Mouse (Mus musculus) MEL (cell line): Measurements from ENCODE around the gene Zscan12. TPM values are rescaled to one million over a fixed set of nuclear protein-coding genes. Genes with fewer than 3 reads are reported as not detected.
A peak's percentile ranks its signal among the peaks of the same experiment; 100 is the strongest.

Experiments used
- DNase-seq: peaks from one replicate; pipeline ENCODE4 v3.0.0; 2011; ENCODE audit warnings: low read depth, low spot score
- H3K27ac ChIP-seq: 2 replicates; pipeline ENCODE4 v1.5.1; 2012; ENCODE audit warnings: low read depth, mild to moderate bottlenecking, control low read depth, low read length, moderate library complexity; ENCODE audit not compliant: control insufficient read depth
- H3K27me3 ChIP-seq, 2 experiments: fragments of 150-350 bp in 1 of 2; sonication (generic) in 1 of 2; 2 replicates each; pipeline ENCODE4 v1.6.1; 2012; ENCODE audit warnings: low read length in 2 of 2, mild to moderate bottlenecking in 2 of 2, improper control_type of control experiment in 1 of 2, moderate library complexity in 1 of 2; ENCODE audit not compliant: insufficient read depth in 2 of 2, control insufficient read depth in 1 of 2
- H3K36me3 ChIP-seq, 2 experiments: 2 replicates each; pipeline ENCODE4 v1.6.1; 2012 to 2014; ENCODE audit warnings: low read length in 2 of 2, improper control_type of control experiment in 1 of 2, inconsistent platforms in 1 of 2, mild to moderate bottlenecking in 1 of 2; ENCODE audit not compliant: insufficient read depth in 2 of 2, control insufficient read depth in 1 of 2
- H3K4me1 ChIP-seq, 2 experiments: fragments of 150-350 bp in 1 of 2; sonication (generic) in 1 of 2; 2 replicates each; pipeline ENCODE4 v1.6.1; 2012; ENCODE audit warnings: low read length in 2 of 2, improper control_type of control experiment in 1 of 2, mild to moderate bottlenecking in 1 of 2; ENCODE audit not compliant: insufficient read depth in 2 of 2, control insufficient read depth in 1 of 2
- H3K4me3 ChIP-seq, 2 experiments: fragments of 150-350 bp in 1 of 2; sonication (generic) in 1 of 2; 2 replicates each; pipeline ENCODE4 v1.5.1; 2012; ENCODE audit warnings: low read depth in 2 of 2, low read length in 2 of 2, mild to moderate bottlenecking in 2 of 2, moderate library complexity in 2 of 2, control low read depth in 1 of 2, improper control_type of control experiment in 1 of 2; ENCODE audit not compliant: control insufficient read depth in 1 of 2, insufficient read depth in 1 of 2
- H3K79me2 ChIP-seq: 2 replicates; pipeline ENCODE4 v1.6.1; 2012; ENCODE audit warnings: mild to moderate bottlenecking, low read length, moderate library complexity; ENCODE audit not compliant: control insufficient read depth, poor library complexity, insufficient read depth
- H3K9ac ChIP-seq: 2 replicates; pipeline ENCODE4 v1.6.1; 2012; ENCODE audit warnings: low read depth, mild to moderate bottlenecking, control low read depth, low read length, moderate library complexity; ENCODE audit not compliant: control insufficient read depth, poor library complexity, severe bottlenecking
- H3K9me3 ChIP-seq: fragments of 150-350 bp; sonication (generic); replicated peaks from 2 replicates; pipeline ENCODE4 v1.6.1; 2012; ENCODE audit warnings: mild to moderate bottlenecking, low read length, improper control_type of control experiment, moderate library complexity; ENCODE audit not compliant: insufficient read depth
- BHLHE40 ChIP-seq: IDR thresholded peaks from 2 replicates; pipeline ENCODE4 v1.6.1; 2012; ENCODE audit warnings: low read depth, mild to moderate bottlenecking, inconsistent platforms, low read length, improper control_type of control experiment, borderline replicate concordance
- CHD2 ChIP-seq: IDR thresholded peaks from 2 replicates; pipeline ENCODE4 v1.6.1; 2011; ENCODE audit warnings: low read length, improper control_type of control experiment
- CTCF ChIP-seq, 3 experiments: IDR thresholded peaks in 2 of 3; conservative IDR thresholded peaks in 1 of 3; 2 replicates each; pipeline ENCODE4 v1.5.1; 2011 to 2012; ENCODE audit warnings: low read length in 3 of 3, low read depth in 2 of 3, mild to moderate bottlenecking in 2 of 3, improper control_type of control experiment in 1 of 3, inconsistent platforms in 1 of 3, mixed read lengths in 1 of 3, moderate library complexity in 1 of 3; ENCODE audit not compliant: control insufficient read depth in 1 of 3, insufficient read depth in 1 of 3, poor library complexity in 1 of 3, severe bottlenecking in 1 of 3
- E2F4 ChIP-seq: IDR thresholded peaks from 2 replicates; pipeline ENCODE4 v1.6.1; 2011; ENCODE audit warnings: low read depth, low read length, improper control_type of control experiment, borderline replicate concordance
- ELF1 ChIP-seq: IDR thresholded peaks from 2 replicates; pipeline ENCODE4 v1.6.1; 2014; ENCODE audit warnings: low read depth, mild to moderate bottlenecking, inconsistent platforms, low read length, improper control_type of control experiment, moderate library complexity
- ETS1 ChIP-seq: IDR thresholded peaks from 2 replicates; pipeline ENCODE4 v1.6.1; 2012; ENCODE audit warnings: low read depth, mild to moderate bottlenecking, inconsistent platforms, low read length, improper control_type of control experiment, moderate library complexity
- GABPA ChIP-seq: IDR thresholded peaks from 2 replicates; pipeline ENCODE4 v1.6.1; 2012; ENCODE audit warnings: low read depth, mild to moderate bottlenecking, inconsistent platforms, low read length, improper control_type of control experiment, moderate library complexity
- HCFC1 ChIP-seq: IDR thresholded peaks from 2 replicates; pipeline ENCODE4 v1.6.1; 2012; ENCODE audit warnings: low read depth, mild to moderate bottlenecking, inconsistent platforms, low read length, improper control_type of control experiment, moderate library complexity
- KAT2A ChIP-seq: conservative IDR thresholded peaks from 2 replicates; pipeline ENCODE4 v1.6.1; 2012; ENCODE audit warnings: low read depth, low read length, improper control_type of control experiment, inconsistent platforms
- MAFK ChIP-seq: IDR thresholded peaks from 2 replicates; pipeline ENCODE4 v1.6.1; 2011; ENCODE audit warnings: low read depth, mild to moderate bottlenecking, low read length, improper control_type of control experiment, borderline replicate concordance
- MAZ ChIP-seq: IDR thresholded peaks from 2 replicates; pipeline ENCODE4 v1.6.1; 2012; ENCODE audit warnings: low read depth, mild to moderate bottlenecking, inconsistent platforms, low read length, improper control_type of control experiment
- MEF2A ChIP-seq: IDR thresholded peaks from 2 replicates; pipeline ENCODE4 v1.6.1; 2014; ENCODE audit warnings: low read depth, mild to moderate bottlenecking, inconsistent platforms, low read length, improper control_type of control experiment; ENCODE audit not compliant: poor library complexity, insufficient replicate concordance, severe bottlenecking; ENCODE audit errors: extremely low read depth
- MXI1 ChIP-seq: IDR thresholded peaks from 2 replicates; pipeline ENCODE4 v1.6.1; 2011; ENCODE audit warnings: mild to moderate bottlenecking, low read depth, low read length, improper control_type of control experiment
- MYC ChIP-seq: IDR thresholded peaks from 2 replicates; pipeline ENCODE4 v1.6.1; 2011; ENCODE audit warnings: low read depth, mild to moderate bottlenecking, low read length, improper control_type of control experiment, moderate library complexity
- NELFE ChIP-seq: IDR thresholded peaks from 2 replicates; pipeline ENCODE4 v1.6.1; 2011; ENCODE audit warnings: low read depth, low read length, improper control_type of control experiment
- POLR2A ChIP-seq, 2 experiments: IDR thresholded peaks; 2 replicates each; pipeline ENCODE4 v1.6.1; 2011 to 2012; ENCODE audit warnings: low read length in 2 of 2, mild to moderate bottlenecking in 2 of 2, control low read depth in 1 of 2, improper control_type of control experiment in 1 of 2, low read depth in 1 of 2, moderate library complexity in 1 of 2; ENCODE audit not compliant: control insufficient read depth in 1 of 2, insufficient read depth in 1 of 2, poor library complexity in 1 of 2
- POLR2AphosphoS2 ChIP-seq: IDR thresholded peaks from 2 replicates; pipeline ENCODE4 v1.6.1; 2011; ENCODE audit warnings: low read length, improper control_type of control experiment
- RAD21 ChIP-seq: IDR thresholded peaks from 2 replicates; pipeline ENCODE4 v1.6.1; 2011; ENCODE audit warnings: mild to moderate bottlenecking, low read depth, low read length, improper control_type of control experiment
- RCOR1 ChIP-seq: IDR thresholded peaks from 2 replicates; pipeline ENCODE4 v1.6.1; 2012; ENCODE audit warnings: low read depth, mild to moderate bottlenecking, inconsistent platforms, low read length, improper control_type of control experiment
- SIN3A ChIP-seq: IDR thresholded peaks from 2 replicates; pipeline ENCODE4 v1.6.1; 2012; ENCODE audit warnings: low read length, improper control_type of control experiment, inconsistent platforms
- TAL1 ChIP-seq: IDR thresholded peaks from 2 replicates; pipeline ENCODE4 v1.6.1; 2012; ENCODE audit warnings: mild to moderate bottlenecking, inconsistent platforms, low read length, moderate library complexity, mixed read lengths
- TBP ChIP-seq: IDR thresholded peaks from 2 replicates; pipeline ENCODE4 v1.8.0; 2011; ENCODE audit warnings: low read depth, low read length, improper control_type of control experiment
- UBTF ChIP-seq: IDR thresholded peaks from 2 replicates; pipeline ENCODE4 v1.6.1; 2012; ENCODE audit warnings: low read depth, mild to moderate bottlenecking, inconsistent platforms, low read length, improper control_type of control experiment, moderate library complexity, borderline replicate concordance; ENCODE audit not compliant: insufficient read depth
- USF2 ChIP-seq, 2 experiments: IDR thresholded peaks; 2 replicates each; pipeline ENCODE4 v1.6.1; 2011 to 2012; ENCODE audit warnings: improper control_type of control experiment in 2 of 2, low read length in 2 of 2, borderline replicate concordance in 1 of 2, inconsistent platforms in 1 of 2, low read depth in 1 of 2, mild to moderate bottlenecking in 1 of 2; ENCODE audit not compliant: insufficient read depth in 1 of 2
- ZC3H11A ChIP-seq: IDR thresholded peaks from 2 replicates; pipeline ENCODE4 v1.6.1; 2012; ENCODE audit warnings: low read depth, mild to moderate bottlenecking, inconsistent platforms, low read length, improper control_type of control experiment
- ZKSCAN1 ChIP-seq: IDR thresholded peaks from 2 replicates; pipeline ENCODE4 v1.6.1; 2012; ENCODE audit warnings: low read depth, mild to moderate bottlenecking, inconsistent platforms, low read length, improper control_type of control experiment, moderate library complexity
- ZNF384 ChIP-seq: IDR thresholded peaks from 2 replicates; pipeline ENCODE4 v1.6.1; 2012; ENCODE audit warnings: low read depth, mild to moderate bottlenecking, inconsistent platforms, low read length, improper control_type of control experiment
- polyA plus RNA-seq, 2 experiments: library from polyadenylated mRNA; stranded (reverse) in 1 of 2; unstranded in 1 of 2; fragments of >175 nt in 1 of 2; fragments of >200 nt in 1 of 2; gene quantifications; 2 replicates each; pipeline versions ENCODE4 v1.2.1 to v1.2.4; 2012; ENCODE audit warnings: low replicate concordance in 2 of 2, low read depth in 1 of 2; ENCODE audit not compliant: insufficient read length in 2 of 2, insufficient read depth in 1 of 2, missing spikeins in 1 of 2
- total RNA-seq: library from RNA; depleted of rRNA; stranded (reverse); fragments of 300-350 nt; gene quantifications from 2 replicates; pipeline ENCODE4 v1.2.3, GENCODE M21; 2012

Gene Zscan12
- total and polyA plus RNA-seq, 3 experiments, result 6.8 to 11.1 TPM; not detected in 1

- Histone ChIP-seq H3K36me3 (peaks cover 1 to 10% of the 10 kb centered on the region in 2 experiments; a peak in 3 of 4 replicates), H3K79me2 (peaks cover 12% of the 10 kb centered on the region), H3K9ac (peak overlapping the region; percentile 87), H3K27ac (no peak overlapping the region), H3K4me3 (peak overlapping the region; percentile 67 to 83), H3K27me3 (no peaks in the 10 kb centered on the region; a peak in 1 of 4 replicates), H3K9me3 (no peaks in the 10 kb centered on the region), H3K4me1 (peaks cover 0 to 6% of the 10 kb centered on the region in 2 experiments; a peak in 3 of 4 replicates)
- TF ChIP-seq MAZ, result 0 out of 2 replicates have a peak, but pooled peaks have one; percentile 4
- TF ChIP-seq ZNF384, result peak; percentile 73
- TF ChIP-seq SIN3A, result no peak
- no peak for TF ChIP-seq KAT2A
- TF ChIP-seq MAFK, result no peak
- TF ChIP-seq TAL1, result no peak
- no peak for TF ChIP-seq ETS1
- no peak for DNase-seq
These were observed 39.1 kb downstream of the Zscan12 start for GRCm38 (mm10) chr13:21401636-21402286.

- peak; percentile 90 for DNase-seq
- Histone ChIP-seq H3K4me1 (peaks cover 0 to 6% of the 10 kb centered on the region in 2 experiments; a peak in 3 of 4 replicates), H3K79me2 (peaks cover 12% of the 10 kb centered on the region), H3K36me3 (peaks cover 0 to 10% of the 10 kb centered on the region in 2 experiments; a peak in 2 of 4 replicates), H3K4me3 (peak within 1 kb of the TSS; percentile 67 to 83), H3K27me3 (no peaks in the 10 kb centered on the region; a peak in 1 of 4 replicates), H3K27ac (peak within 1 kb of the TSS; percentile 32; the same call in 1 of the 2 replicates), H3K9me3 (no peaks in the 10 kb centered on the region), H3K9ac (peak within 1 kb of the TSS; percentile 87)
- TF ChIP-seq ZKSCAN1, result no peak
- 0 out of 2 replicates have a peak, but pooled peaks have one; percentile 15 for TF ChIP-seq ZNF384
- peak; percentile 73; the same call in 1 of the 2 replicates for TF ChIP-seq MXI1
- peak; percentile 72 for TF ChIP-seq TBP
- TF ChIP-seq MEF2A, result no peak
- no peak for TF ChIP-seq USF2 (IDR thresholded peaks at IDR 0.05; ENCODE audit: borderline replicate concordance in 1 of 2, insufficient read depth in 1 of 2, low read depth in 1 of 2, low read length in 2 of 2)
- TF ChIP-seq KAT2A, result peak; percentile 54
- no peak for TF ChIP-seq TAL1
- no peak for TF ChIP-seq CTCF (IDR thresholded peaks at IDR 0.05 in 2 of 3, conservative IDR thresholded peaks at IDR 0.05 in 1 of 3; ENCODE audit: control insufficient read depth in 1 of 3, insufficient read depth in 1 of 3, low read depth in 2 of 3, low read length in 3 of 3, poor library complexity in 1 of 3, severe bottlenecking in 1 of 3)
- TF ChIP-seq GABPA, result no peak; the same call in 1 of the 2 replicates
- no peak for TF ChIP-seq ZC3H11A
- TF ChIP-seq HCFC1, result peak; percentile 88
- peak; percentile 59; the same call in 1 of the 2 replicates for TF ChIP-seq POLR2AphosphoS2
- peak; percentile 89 for TF ChIP-seq ELF1
- TF ChIP-seq UBTF, result no peak
- peak; percentile 79 for TF ChIP-seq SIN3A
- TF ChIP-seq NELFE, result peak; percentile 81
- peak; percentile 85 for TF ChIP-seq MAZ
- no peak for TF ChIP-seq MAFK
- TF ChIP-seq RCOR1, result no peak
- peak; percentile 71 to 85; a peak in 3 of 4 replicates for TF ChIP-seq POLR2A (IDR thresholded peaks at IDR 0.05; ENCODE audit: control insufficient read depth in 1 of 2, insufficient read depth in 1 of 2, low read depth in 1 of 2, low read length in 2 of 2, poor library complexity in 1 of 2)
- TF ChIP-seq MYC, result no peak
- no peak for TF ChIP-seq CHD2
- TF ChIP-seq E2F4, result no peak
- TF ChIP-seq RAD21, result no peak
- no peak for TF ChIP-seq BHLHE40
- 0 out of 2 replicates have a peak, but pooled peaks have one; percentile 31 for TF ChIP-seq ETS1
These were observed 39.7 kb downstream of the Zscan12 start, which contains the start of gene Zkscan3 for GRCm38 (mm10) chr13:21402287-21402846. Gene Zkscan3, minus strand, starts transcription at chr13:21402755.
